Mouse (Mus musculus) ES-E14 (cell line): ENCODE measurements around the gene Tmprss4. TPM values are rescaled to one million over a fixed set of nuclear protein-coding genes. Genes with fewer than 3 reads are reported as not detected.

Experiments used
- DNase-seq: peaks from one replicate; pipeline ENCODE4 v3.0.0-alpha.2; 2013; ENCODE audit warnings: low read depth, low spot score
- H3K27ac ChIP-seq: 2 replicates; pipeline ENCODE4 v1.5.1; 2012; ENCODE audit warnings: low read depth, mild to moderate bottlenecking, low read length, moderate library complexity, mixed read lengths; ENCODE audit not compliant: poor library complexity, insufficient read depth, severe bottlenecking
- H3K36me3 ChIP-seq: 2 replicates; pipeline ENCODE4 v1.6.1; 2012; ENCODE audit warnings: mild to moderate bottlenecking, low read length, moderate library complexity, mixed read lengths; ENCODE audit not compliant: control insufficient read depth, poor library complexity, insufficient read depth, severe bottlenecking
- H3K4me1 ChIP-seq, 2 experiments: fragments of 150-350 bp in 1 of 2; sonication (generic) in 1 of 2; 2 replicates each; pipeline ENCODE4 v1.6.1; 2012; ENCODE audit warnings: low read length in 2 of 2, mild to moderate bottlenecking in 1 of 2, mixed read lengths in 1 of 2; ENCODE audit not compliant: control insufficient read depth in 2 of 2, insufficient read depth in 2 of 2, poor library complexity in 1 of 2
- H3K4me3 ChIP-seq, 2 experiments: fragments of 150-350 bp in 1 of 2; sonication (generic) in 1 of 2; 2 replicates each; pipeline ENCODE4 v1.5.1; 2012; ENCODE audit warnings: low read length in 2 of 2, low read depth in 1 of 2, mild to moderate bottlenecking in 1 of 2, mixed read lengths in 1 of 2; ENCODE audit not compliant: insufficient read depth in 1 of 2, poor library complexity in 1 of 2, severe bottlenecking in 1 of 2
- H3K9ac ChIP-seq: 2 replicates; pipeline ENCODE4 v1.6.1; 2012; ENCODE audit warnings: low read depth, mild to moderate bottlenecking, low read length, mixed read lengths; ENCODE audit not compliant: poor library complexity, insufficient read depth, severe bottlenecking
- H3K9me3 ChIP-seq: fragments of 150-350 bp; sonication (generic); 2 replicates; pipeline ENCODE4 v1.6.1; 2012; ENCODE audit warnings: low read depth, mild to moderate bottlenecking, low read length; ENCODE audit not compliant: control insufficient read depth, insufficient read depth
- CHD2 ChIP-seq: IDR thresholded peaks from 2 replicates; pipeline ENCODE4 v1.6.1; 2014; ENCODE audit warnings: mild to moderate bottlenecking, low read depth, low read length, inconsistent platforms
- HCFC1 ChIP-seq: IDR thresholded peaks from 2 replicates; pipeline ENCODE4 v1.6.1; 2012; ENCODE audit warnings: low read length, inconsistent platforms, borderline replicate concordance; ENCODE audit not compliant: insufficient read depth
- MAFK ChIP-seq: IDR thresholded peaks from 2 replicates; pipeline ENCODE4 v1.6.1; 2014; ENCODE audit warnings: mild to moderate bottlenecking, low read depth, low read length, inconsistent platforms; ENCODE audit not compliant: insufficient read depth
- ZC3H11A ChIP-seq: IDR thresholded peaks from 2 replicates; pipeline ENCODE4 v1.6.1; 2012; ENCODE audit warnings: low read depth, mild to moderate bottlenecking, inconsistent platforms, low read length, borderline replicate concordance
- ZNF384 ChIP-seq: IDR thresholded peaks from 2 replicates; pipeline ENCODE4 v1.6.1; 2012; ENCODE audit warnings: low read depth, low read length, inconsistent platforms
- in situ Hi-C, 2 experiments: fragments of 600-800 bp; cut with MboI; formaldehyde crosslinking; loops; one replicate each; pipeline ENCODE4 v1.15.1; 2025; ENCODE audit warnings: low sequenced_read_pairs in 2 of 2, inconsistent platforms in 1 of 2; ENCODE audit not compliant: unreplicated experiment in 2 of 2
- total RNA-seq: library from RNA; depleted of rRNA; stranded (reverse); fragments of 300-350 nt; gene quantifications from 2 replicates; pipeline ENCODE4 v1.2.3, GENCODE M21; 2012

Gene Tmprss4
- total RNA-seq, 1 experiment, result 0.36 TPM

- no peaks in the 10 kb centered on the region for H3K36me3 ChIP-seq
- no peak overlapping the region for H3K27ac ChIP-seq
- no peak overlapping the region for H3K9ac ChIP-seq
- no peaks in the 10 kb centered on the region for H3K9me3 ChIP-seq
- DNase-seq, result no peak
- TF ChIP-seq ZNF384 (no peak), HCFC1 (no peak), CHD2 (no peak), MAFK (no peak), ZC3H11A (no peak)
- H3K4me3 ChIP-seq, result no peak overlapping the region
- no peaks in the 10 kb centered on the region for H3K4me1 ChIP-seq
- in situ Hi-C loops, result no loop called here
These were observed 31.9 kb upstream of the Tmprss4 start for GRCm38 (mm10) chr9:45235668-45236227.

GRCm38 (mm10) chr9:45229359-45229758, 25.5 kb upstream of the Tmprss4 start:
- Histone ChIP-seq H3K9ac (no peak overlapping the region), H3K4me1 (no peaks in the 10 kb centered on the region), H3K4me3 (no peak overlapping the region), H3K36me3 (no peaks in the 10 kb centered on the region), H3K27ac (no peak overlapping the region), H3K9me3 (no peaks in the 10 kb centered on the region)
- DNase-seq, result no peak
- no peak for TF ChIP-seq ZNF384
- no peak for TF ChIP-seq MAFK
- TF ChIP-seq CHD2, result no peak
- no peak for TF ChIP-seq HCFC1
- no peak for TF ChIP-seq ZC3H11A
- in situ Hi-C loops, result loop anchor here in 1 of 2 experiments (10.0 kb wide), 1 partner anchor 185 kb away; no protein-coding TSS in a partner anchor

DNA sequence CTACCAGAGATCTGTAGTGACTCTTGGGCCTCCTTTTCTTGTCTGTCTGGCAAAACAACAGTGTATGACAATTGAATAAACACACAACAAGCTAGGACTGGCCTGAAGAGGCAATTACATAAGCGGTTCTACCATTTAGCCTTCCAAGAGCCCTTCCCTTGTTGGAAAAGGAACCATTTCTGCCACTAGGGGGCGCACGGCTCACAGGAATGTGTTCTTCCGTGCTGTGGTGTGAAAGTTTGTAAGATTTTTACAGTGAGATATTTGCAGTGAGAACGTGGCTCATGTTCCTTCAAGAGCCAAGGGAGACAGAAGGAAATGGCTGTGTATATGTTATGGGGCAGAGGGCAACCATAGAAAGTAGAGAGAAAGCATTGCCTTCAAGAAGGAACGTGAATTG, 17.7 kb upstream of the Tmprss4 start:
- H3K4me1 ChIP-seq, result no peaks in the 10 kb centered on the region
- in situ Hi-C loops, result loop anchor here in 1 of 2 experiments (10.0 kb wide), 1 partner anchor 193 kb away; no protein-coding TSS in a partner anchor
- peak; percentile 75 for DNase-seq
- no peak overlapping the region for H3K4me3 ChIP-seq
- no peak for TF ChIP-seq MAFK
- TF ChIP-seq ZC3H11A, result peak; percentile 46; the same call in 1 of the 2 replicates
- H3K9ac ChIP-seq, result no peak overlapping the region
- no peak overlapping the region for H3K27ac ChIP-seq
- no peaks in the 10 kb centered on the region for H3K36me3 ChIP-seq
- no peaks in the 10 kb centered on the region for H3K9me3 ChIP-seq

GRCm38 (mm10) chr9:45219644-45220043, 15.8 kb upstream of the Tmprss4 start:
- Histone ChIP-seq H3K27ac (no peak overlapping the region), H3K9ac (no peak overlapping the region), H3K4me3 (no peak overlapping the region), H3K4me1 (no peaks in the 10 kb centered on the region), H3K9me3 (no peaks in the 10 kb centered on the region), H3K36me3 (no peaks in the 10 kb centered on the region)
- in situ Hi-C loops, result loop anchor here in 1 of 2 experiments (10.0 kb wide), 1 partner anchor 195 kb away; no protein-coding TSS in a partner anchor
- TF ChIP-seq MAFK, result no peak
- TF ChIP-seq HCFC1, result no peak
- no peak for TF ChIP-seq ZNF384
- no peak for TF ChIP-seq CHD2
- no peak for TF ChIP-seq ZC3H11A
- no peak for DNase-seq
